Mouse (Mus musculus) pancreas, adult 10 weeks (tissue): ENCODE data around the gene Ttc6. TPM values are rescaled to one million over a fixed set of nuclear protein-coding genes. Genes with fewer than 3 reads are reported as not detected.

Experiments used
- polyA plus RNA-seq: library from polyadenylated mRNA; stranded (reverse); fragments of 350-450 nt; fragmentation: Illumina TruSeq; extraction: RNeasy Lipid Tissue Mini Kit (QIAGEN cat#74804); gene quantifications from one replicate; pipeline ENCODE4 v1.2.3, GENCODE M21; 2015; ENCODE audit warnings: low read depth, low replicate concordance; ENCODE audit not compliant: insufficient read depth

The Ttc6 gene
- not detected for polyA plus RNA-seq

DNA sequence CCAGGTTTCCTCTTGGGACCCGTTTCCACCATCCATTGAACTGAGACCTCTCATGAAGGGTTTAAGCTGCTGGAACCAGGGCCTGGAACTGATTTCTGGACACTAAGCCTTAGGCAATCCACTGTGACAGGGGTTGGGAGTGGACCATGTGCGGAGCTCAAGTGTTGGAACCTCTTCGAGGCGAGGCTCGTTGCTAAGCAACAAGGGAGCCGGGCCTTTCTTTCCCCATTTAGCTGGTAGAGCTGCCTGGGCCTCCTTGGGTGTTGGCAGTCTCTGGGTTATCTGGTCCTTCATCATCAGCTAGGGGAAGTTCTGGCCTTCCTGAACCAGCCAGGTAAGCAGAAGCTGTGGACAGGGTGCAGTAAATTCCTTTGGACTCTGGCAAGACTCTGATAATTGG is at the start of gene Ttc6:
TSS of gene Ttc6 (plus strand) at position 205 of the 400 bp plus-strand sequence.

DNA sequence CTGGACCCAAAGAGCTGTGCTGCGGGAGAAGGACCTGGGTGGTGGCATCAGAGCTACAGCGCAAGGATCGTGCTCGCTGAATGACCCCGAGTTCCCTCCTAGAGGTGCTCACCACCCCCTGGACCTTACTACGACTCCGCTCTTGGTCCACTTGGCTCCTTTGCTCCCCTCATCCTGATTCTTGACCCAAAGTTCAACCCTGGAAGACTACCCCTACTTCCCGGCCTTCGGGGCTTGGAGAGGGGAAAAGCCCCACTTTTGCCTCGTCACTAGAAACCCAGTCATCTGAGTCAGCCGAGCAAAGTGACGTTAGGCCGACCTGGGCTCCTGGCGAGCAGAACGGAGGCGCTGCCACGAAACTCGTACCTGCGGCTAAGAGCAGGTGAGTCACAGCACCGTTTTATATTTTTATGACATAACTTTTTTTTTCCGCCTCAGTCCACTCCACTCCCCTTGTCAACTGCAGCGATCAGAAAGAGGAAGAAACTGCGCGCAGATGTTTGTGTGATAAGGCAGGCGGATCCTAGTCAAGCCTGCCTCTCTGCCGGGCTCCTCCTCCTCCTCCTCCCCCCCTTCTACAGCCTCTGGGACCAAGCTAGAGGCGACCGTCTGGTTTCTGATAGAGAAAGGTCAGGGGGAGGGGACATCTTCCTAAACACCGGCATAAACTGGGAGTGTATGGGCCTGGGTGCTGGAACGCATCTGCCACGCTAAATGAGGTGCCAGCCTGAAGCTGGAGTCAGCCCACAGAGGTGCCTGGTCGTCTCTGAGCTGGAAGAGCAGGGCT is 17.3 kb upstream of the Ttc6 start, which contains the start of gene Foxa1:
TSS of gene Foxa1 (minus strand) at position 502 of the 787 bp plus-strand sequence.

Other genes starting within 250 kb of the Ttc6 start
- not detected for gene Foxa1, start 17.2 kb upstream of the Ttc6 start, polyA plus RNA-seq